Mouse (Mus musculus): Measurements from ENCODE around the gene Dnaic1.

The Dnaic1 gene

GRCm38 (mm10) chr4:41670836-41671235, 101.3 kb downstream of the Dnaic1 start:
- DNase-seq: no peak

- DNase-seq: no peak
Observed at GRCm38 (mm10) chr4:41671500-41671899, 101.9 kb downstream of the Dnaic1 start.

- peak; percentile 62 for DNase-seq
Observed at GRCm38 (mm10) chr4:41671963-41672480, 102.4 kb downstream of the Dnaic1 start.

GRCm38 (mm10) chr4:41672522-41672963, 103.0 kb downstream of the Dnaic1 start:
- no peak for DNase-seq

- DNase-seq: no peak
Observed at GRCm38 (mm10) chr4:41673186-41673585, 103.6 kb downstream of the Dnaic1 start.

GRCm38 (mm10) chr4:41676248-41677005, 106.9 kb downstream of the Dnaic1 start:
- no peak for DNase-seq

GRCm38 (mm10) chr4:41677006-41677629, 107.5 kb downstream of the Dnaic1 start:
- peak; percentile 44 for DNase-seq

GRCm38 (mm10) chr4:41678863-41679262, 109.3 kb downstream of the Dnaic1 start:
- no peak for DNase-seq

- DNase-seq: no peak
Observed at GRCm38 (mm10) chr4:41679291-41679690, 109.7 kb downstream of the Dnaic1 start.

- no peak for DNase-seq
Observed at GRCm38 (mm10) chr4:41681176-41681575, 111.6 kb downstream of the Dnaic1 start.

GRCm38 (mm10) chr4:41681947-41682346, 112.4 kb downstream of the Dnaic1 start:
- no peak for DNase-seq

GRCm38 (mm10) chr4:41682789-41683188, 113.2 kb downstream of the Dnaic1 start:
- no peak for DNase-seq

- DNase-seq: peak; percentile 50
Observed at GRCm38 (mm10) chr4:41683303-41683702, 113.7 kb downstream of the Dnaic1 start.

GRCm38 (mm10) chr4:41684131-41684930, 114.8 kb downstream of the Dnaic1 start:
- peak; percentile 57 for DNase-seq

GRCm38 (mm10) chr4:41684931-41685453, 115.4 kb downstream of the Dnaic1 start:
- DNase-seq: peak; percentile 60

- peak; percentile 60 for DNase-seq
Observed at GRCm38 (mm10) chr4:41685882-41686492, 116.4 kb downstream of the Dnaic1 start.
